11 mouse cellular contexts compared by ENCODE assay signal in the genomic region with DNA sequence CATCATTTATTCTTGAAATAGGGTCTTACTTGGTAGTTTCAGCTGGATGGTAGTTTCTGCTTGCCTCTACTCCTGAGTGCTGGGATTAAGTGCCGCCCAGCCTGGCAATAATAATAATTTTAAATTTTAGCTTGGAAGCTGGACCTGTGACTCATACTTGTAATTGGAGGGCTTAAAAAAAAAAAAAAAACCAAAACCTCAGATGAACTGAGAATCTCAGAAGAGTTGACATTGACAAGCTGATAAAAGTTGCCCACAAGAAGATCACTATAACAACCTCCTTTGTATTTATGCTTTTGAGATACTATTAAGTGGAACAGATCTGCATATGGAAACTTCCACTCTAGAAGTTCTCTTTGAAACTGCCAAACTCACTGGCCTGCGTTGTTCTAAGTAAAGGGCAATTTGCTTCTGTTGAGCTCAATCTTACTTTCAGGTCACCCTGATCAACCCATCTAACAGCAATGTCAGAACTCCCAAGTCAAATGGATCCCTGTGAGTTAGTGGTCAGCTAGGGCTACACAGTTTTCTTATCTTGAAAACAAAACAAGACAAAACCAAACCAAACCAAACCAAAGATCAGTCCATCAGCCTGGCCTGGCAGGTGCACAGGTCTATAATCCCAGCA. TPM values are rescaled to one million over a fixed set of nuclear protein-coding genes. Genes with fewer than 3 reads are reported as not detected.
DNase-seq lines count a peak whose midpoint lies in the region; ATAC-seq and TF ChIP-seq lines count a peak whose summit lies in the region.
"Had no signal": no experiment of that assay in that cellular context is flagged by ENCODE, and none has a peak within 500 bp of the region (broad histone marks: within the 10 kb centered on the region; RNA-seq: fewer than 3 reads in every experiment).

No protein-coding gene starts in this region.

- ATAC-seq in erythroblast, adult 5-6 weeks (replicated peaks; ENCODE audit: low FRiP score, poor library complexity, severe bottlenecking) = no peak
- no peak for ATAC-seq in heart, embryonic 15.5 days (replicated peaks; ENCODE audit: insufficient number of reproducible peaks, insufficient read depth, low FRiP score, low read depth)
- ATAC-seq: forebrain, embryonic 15.5 days had no signal

- no peak for DNase-seq in liver, adult 2 months (ENCODE audit: extremely low read depth, low read depth, low spot score)
- no peak for DNase-seq in liver
- no peak for DNase-seq in adrenal gland, postnatal 36 days
- no peak for DNase-seq in left cerebral cortex, adult 8-10 months (ENCODE audit: low spot score in 2 of 2)
- DNase-seq: cerebellum, postnatal 36 days; kidney, postnatal 10 days had no signal

- H3K9me3 ChIP-seq in erythroblast, embryonic 14.5 days (ENCODE audit: control insufficient read depth, low read length) = no peaks in the 10 kb centered on the region
- no peaks in the 10 kb centered on the region for H3K9me3 ChIP-seq in heart, embryonic 15.5 days (replicated peaks)
- H3K9me3 ChIP-seq: forebrain, embryonic 15.5 days had no signal

- peaks cover 12% of the 10 kb centered on the region for H3K36me3 ChIP-seq in erythroblast, embryonic 14.5 days (ENCODE audit: control insufficient read depth)
- no peaks in the 10 kb centered on the region for H3K36me3 ChIP-seq in liver, adult 2 months (ENCODE audit: control insufficient read depth, insufficient read depth, low read length)
- no peaks in the 10 kb centered on the region for H3K36me3 ChIP-seq in heart, embryonic 15.5 days
- H3K36me3 ChIP-seq in myocyte (ENCODE audit: control insufficient read depth, insufficient read depth) = no peaks in the 10 kb centered on the region
- H3K36me3 ChIP-seq: forebrain, embryonic 15.5 days had no signal

- H3K27me3 ChIP-seq in erythroblast, embryonic 14.5 days (ENCODE audit: control insufficient read depth) = no peaks in the 10 kb centered on the region
- H3K27me3 ChIP-seq in liver, adult 2 months (ENCODE audit: control insufficient read depth, insufficient read depth, low read length) = no peaks in the 10 kb centered on the region
- no peaks in the 10 kb centered on the region for H3K27me3 ChIP-seq in heart, embryonic 15.5 days
- no peaks in the 10 kb centered on the region for H3K27me3 ChIP-seq in myocyte (ENCODE audit: control insufficient read depth, insufficient read depth, insufficient read length)
- H3K27me3 ChIP-seq: forebrain, embryonic 15.5 days had no signal

- no peak for TF ChIP-seq POLR2A in liver, adult 2 months (IDR thresholded peaks at IDR 0.05; ENCODE audit: extremely low read depth, insufficient read depth, low read length)
- no peak for TF ChIP-seq POLR2A in myocyte (IDR thresholded peaks at IDR 0.05; ENCODE audit: insufficient read length, low read depth)

- 64% methylated on average over 2 of the region's 2 CpGs for WGBS in liver, adult 2 months
- WGBS in heart, embryonic 15.5 days = 77% methylated on average over 2 of the region's 2 CpGs

- peaks cover 35% of the 10 kb centered on the region for H3K4me1 ChIP-seq in erythroblast, embryonic 14.5 days (ENCODE audit: control insufficient read depth)
- H3K4me1 ChIP-seq in liver, adult 2 months (ENCODE audit: control insufficient read depth, insufficient read depth, low read length) = peaks cover 8% of the 10 kb centered on the region
- H3K4me1 ChIP-seq in heart, embryonic 15.5 days (replicated peaks) = peaks cover 26% of the 10 kb centered on the region

- no peak overlapping the region for H3ac ChIP-seq in myocyte (ENCODE audit: control insufficient read depth, insufficient read length)

- no peaks in the 10 kb centered on the region for H3K79me2 ChIP-seq in liver, adult 2 months (ENCODE audit: control insufficient read depth, insufficient read depth, low read length)
- peaks cover 25% of the 10 kb centered on the region for H3K79me2 ChIP-seq in myocyte (ENCODE audit: control insufficient read depth, insufficient read depth)

- peak overlapping the region; percentile 23; the same call in 1 of the 2 replicates for H3K27ac ChIP-seq in liver, adult 2 months (replicated peaks; ENCODE audit: insufficient read depth, low read depth, low read length)
- peak overlapping the region; percentile 94 for H3K27ac ChIP-seq in heart, embryonic 15.5 days
- H3K27ac ChIP-seq: forebrain, embryonic 15.5 days had no signal

- peak overlapping the region; percentile 60 for H3K4me2 ChIP-seq in heart, embryonic 15.5 days
- H3K4me2 ChIP-seq in myocyte (ENCODE audit: low read depth) = peak overlapping the region; percentile 97

- TF ChIP-seq CTCF in liver, adult 2 months (IDR thresholded peaks at IDR 0.05; ENCODE audit: low read depth, low read length) = no peak

- peak overlapping the region; percentile 99 for H3K4me3 ChIP-seq in erythroblast, embryonic 14.5 days (replicated peaks)
- H3K4me3 ChIP-seq in liver, adult 2 months (ENCODE audit: insufficient read depth, low read depth, low read length) = no peak overlapping the region
- H3K4me3 ChIP-seq in heart, embryonic 15.5 days = peak overlapping the region; percentile 98
- peak overlapping the region; percentile 85 for H3K4me3 ChIP-seq in myocyte

- no peak overlapping the region for H3K9ac ChIP-seq in liver, adult 2 months (ENCODE audit: low read depth, low read length)
- H3K9ac ChIP-seq in heart, embryonic 15.5 days = no peak overlapping the region
- H3K9ac ChIP-seq: forebrain, embryonic 15.5 days had no signal

TF ChIP-seq in myocyte, 11 proteins besides CTCF, POLR2A, EP300 and RAD21:
- TF ChIP-seq MYOD1 (IDR thresholded peaks at IDR 0.05; ENCODE audit: control insufficient read depth in 1 of 3, insufficient read length in 2 of 3, low read depth in 2 of 3) = no peak
- no peak for TF ChIP-seq E2F4 (IDR thresholded peaks at IDR 0.05; ENCODE audit: insufficient read depth)
- no peak for TF ChIP-seq CEBPB (IDR thresholded peaks at IDR 0.05; ENCODE audit: insufficient read depth, poor library complexity, severe bottlenecking)
- TF ChIP-seq USF1 (IDR thresholded peaks at IDR 0.05; ENCODE audit: low read depth) = no peak
- no peak for TF ChIP-seq POLR2AphosphoS2 (IDR thresholded peaks at IDR 0.05; ENCODE audit: insufficient read length, low read depth)
TF ChIP-seq in myocyte: peak in this region for 0.

RNA-seq across cellular contexts. Expression of gene Wee1, which starts 1.6 kb away (rescaled TPM):
- 0.69 and 1.1 TPM in 2 replicates for polyA plus RNA-seq in erythroblast, embryonic 14.5 days (2012)
- total RNA-seq in erythroblast, adult 5-6 weeks (2015; ENCODE audit: low replicate concordance) = 8.5 and 21.9 TPM in 2 replicates
- 6.8 and 9.5 TPM in 2 replicates for total RNA-seq in erythroblast, adult 5-6 weeks (2017; ENCODE audit: low replicate concordance)
- total RNA-seq in liver, adult 2 months (2014; rRNA removed) = 4.1 and 5.3 TPM in 2 replicates
- 0.40 and 0.51 TPM in 2 replicates for polyA plus RNA-seq in liver, adult 2 months (2012; rRNA removed)
- 22.5 and 25.5 TPM in 2 replicates for polyA plus RNA-seq in heart, embryonic 15.5 days (2015; fragmentation: Nextera tagmentation; extraction: Ambion mirVana)
- polyA plus RNA-seq in myocyte (2012; fragmentation: generic; extraction: Trizol) = 4.6 TPM
- 10 to 100 TPM; 10.3 to 12.2 TPM for total RNA-seq in adrenal gland, postnatal 36 days (2021)
- 10 to 100 TPM; 21.0 to 24.7 (median 22.3) TPM for total RNA-seq in left cerebral cortex, adult 8-10 months (2022)

RNA-seq across cellular contexts. Expression of gene Zfp143, which starts 59.3 kb away (rescaled TPM):
- polyA plus RNA-seq in erythroblast, embryonic 14.5 days (2012) = 0.13 and 0.33 TPM in 2 replicates
- 16.1 and 22.1 TPM in 2 replicates for total RNA-seq in erythroblast, adult 5-6 weeks (2015; ENCODE audit: low replicate concordance)
- total RNA-seq in erythroblast, adult 5-6 weeks (2017; ENCODE audit: low replicate concordance) = 14.6 and 16.7 TPM in 2 replicates
- total RNA-seq in liver, adult 2 months (2014; rRNA removed) = 6.5 and 7.3 TPM in 2 replicates
- polyA plus RNA-seq in liver, adult 2 months (2012; rRNA removed) = 3.7 and 6.6 TPM in 2 replicates
- polyA plus RNA-seq in heart, embryonic 15.5 days (2015; fragmentation: Nextera tagmentation; extraction: Ambion mirVana) = 11.9 and 14.7 TPM in 2 replicates
- 6.4 TPM for polyA plus RNA-seq in myocyte (2012; fragmentation: generic; extraction: Trizol)
- 10 to 100 TPM; 11.1 to 13.1 TPM for total RNA-seq in adrenal gland, postnatal 36 days (2021)
- total RNA-seq in left cerebral cortex, adult 8-10 months (2022) = 10 to 100 TPM in 3 of 4 experiments, 1 to 10 TPM in 1; 9.2 to 11.1 (median 10.6) TPM
